Mouse (Mus musculus) limb, embryonic 13.5 days (tissue): ENCODE measurements at regions not wholly inside any gene's neighbourhood (a gene's known extent, or its start where the extent isn't known, plus 50 kb on each side); places are given as distances from the start of the nearest gene placed in this dataset.
"Not testable (repeated sequence)": the region's sequence is repeated elsewhere in the genome, so short reads cannot be mapped to it uniquely, and the experiment has no call there.

Source experiments
- ATAC-seq: fragments of 200-750 bp; cut with Nextera tagmentation; 2 replicates; pipeline ENCODE4 v1.8.0; 2017; ENCODE audit warnings: low read depth, moderate number of reproducible peaks, moderate TSS enrichment; ENCODE audit not compliant: low FRiP score
- H3K27ac ChIP-seq: fragments of 300-500 bp; sonication (generic); 2 replicates; pipeline ENCODE4 v1.5.1; 2015; ENCODE audit warnings: inconsistent platforms, mild to moderate bottlenecking, moderate library complexity
- H3K27me3 ChIP-seq: fragments of 300-500 bp; sonication (generic); 2 replicates; pipeline ENCODE4 v1.6.1; 2015; ENCODE audit warnings: mild to moderate bottlenecking, inconsistent platforms
- H3K36me3 ChIP-seq: fragments of 300-500 bp; sonication (generic); 2 replicates; pipeline ENCODE4 v1.6.1; 2015; ENCODE audit warnings: inconsistent platforms, mild to moderate bottlenecking, moderate library complexity
- H3K4me1 ChIP-seq: fragments of 300-500 bp; sonication (generic); 2 replicates; pipeline ENCODE4 v1.6.1; 2015; ENCODE audit warnings: inconsistent platforms
- H3K4me2 ChIP-seq: fragments of 300-500 bp; sonication (generic); replicated peaks from 2 replicates; pipeline ENCODE4 v1.6.1; 2015; ENCODE audit warnings: inconsistent platforms, mild to moderate bottlenecking, moderate library complexity
- H3K4me3 ChIP-seq: fragments of 300-500 bp; sonication (generic); 2 replicates; pipeline ENCODE4 v1.5.1; 2015; ENCODE audit warnings: moderate library complexity, mild to moderate bottlenecking, inconsistent platforms
- H3K9ac ChIP-seq: fragments of 300-500 bp; sonication (generic); 2 replicates; pipeline ENCODE4 v1.6.1; 2015; ENCODE audit warnings: mild to moderate bottlenecking, inconsistent platforms
- H3K9me3 ChIP-seq: fragments of 300-500 bp; sonication (generic); 2 replicates; pipeline ENCODE4 v1.6.1; 2016; ENCODE audit warnings: inconsistent platforms
- WGBS: fragments of 180-500 bp; shearing (Covaris S2); methylation state at CpG from one replicate; pipeline ENCODE4 v1.1.7; 2015; 5-methylcytosine and 5-hydroxymethylcytosine counted together

DNA sequence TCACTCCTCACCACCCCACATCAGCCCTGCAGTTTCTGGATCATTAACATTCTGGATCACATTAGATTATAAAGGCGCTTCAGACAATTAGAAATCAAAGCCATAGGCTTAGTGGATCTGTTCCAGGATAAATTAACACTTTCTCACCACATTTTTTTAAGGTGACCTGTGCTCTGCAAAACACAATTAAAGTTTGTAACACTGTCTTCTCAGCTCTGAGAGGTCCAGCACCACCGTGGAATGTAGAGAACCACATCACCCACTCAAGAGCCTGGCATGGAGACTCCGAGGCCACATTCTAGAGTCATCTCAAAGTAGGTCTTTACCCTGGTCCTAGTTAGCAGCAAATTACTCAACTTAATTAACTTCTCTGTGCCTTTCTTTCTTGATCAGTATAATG, 58.4 kb upstream of the Galnt18 start:
- H3K4me2 ChIP-seq = no peak overlapping the region
- no peak overlapping the region for H3K4me3 ChIP-seq
- H3K4me1 ChIP-seq = no peaks in the 10 kb centered on the region
- ATAC-seq = no peak
- no peak overlapping the region for H3K9ac ChIP-seq
- no peaks in the 10 kb centered on the region for H3K9me3 ChIP-seq
- H3K27ac ChIP-seq = no peak overlapping the region
- no peaks in the 10 kb centered on the region for H3K27me3 ChIP-seq
- no peaks in the 10 kb centered on the region for H3K36me3 ChIP-seq
- WGBS = 81% methylated on average over 3 of the region's 3 CpGs

DNA sequence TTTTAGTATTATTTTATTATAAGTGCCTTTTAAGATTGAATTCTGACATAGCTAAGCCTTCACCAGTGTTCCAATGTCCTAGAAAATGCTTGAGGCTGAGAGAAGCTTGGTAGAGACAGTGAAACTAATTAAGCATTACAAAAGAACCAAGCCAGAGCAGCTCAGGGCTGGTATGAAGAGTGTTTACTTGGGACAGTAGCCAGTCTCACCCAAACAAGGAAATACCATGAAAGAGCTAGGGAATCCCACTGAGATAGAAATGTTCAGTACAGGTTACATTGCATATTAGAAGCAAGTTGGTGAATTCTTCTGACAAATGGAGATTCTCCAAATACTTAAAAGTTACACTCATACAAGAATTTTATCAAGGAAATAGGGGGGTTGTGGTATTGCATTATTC, 54.6 kb upstream of the Galnt18 start:
- H3K27me3 ChIP-seq, ATAC-seq, H3K9ac ChIP-seq, H3K36me3 ChIP-seq, H3K4me1 ChIP-seq, H3K4me2 ChIP-seq, H3K9me3 ChIP-seq, H3K4me3 ChIP-seq, H3K27ac ChIP-seq: not testable (repeated sequence)

DNA sequence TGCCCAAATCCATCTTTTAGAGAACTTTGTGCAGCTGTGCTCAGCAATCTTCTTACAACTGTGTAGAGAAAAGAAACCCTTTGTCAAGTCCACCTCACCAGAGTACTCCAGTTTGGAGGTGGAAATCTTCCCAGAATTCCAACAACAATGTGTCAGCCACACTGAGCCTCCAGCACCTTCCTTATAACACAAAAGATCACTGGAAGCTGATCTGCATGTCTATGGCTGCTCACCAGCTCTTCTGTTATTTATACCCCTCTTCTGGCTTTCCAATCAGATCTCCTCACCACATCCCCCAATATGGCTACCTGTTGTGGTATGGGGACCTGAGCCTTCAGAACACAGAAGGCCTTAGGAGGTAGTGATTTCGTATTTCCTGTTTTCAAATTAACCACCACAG, 50.2 kb upstream of the Galnt18 start:
- no peaks in the 10 kb centered on the region for H3K27me3 ChIP-seq
- no peak overlapping the region for H3K4me3 ChIP-seq
- H3K9ac ChIP-seq = no peak overlapping the region
- no peaks in the 10 kb centered on the region for H3K4me1 ChIP-seq
- 69% methylated on average over 1 of the region's 1 CpGs for WGBS
- no peak for ATAC-seq
- H3K36me3 ChIP-seq = no peaks in the 10 kb centered on the region
- no peak overlapping the region for H3K4me2 ChIP-seq
- H3K9me3 ChIP-seq = no peaks in the 10 kb centered on the region
- H3K27ac ChIP-seq = no peak overlapping the region
